Mouse (Mus musculus) testis, adult 2 months (tissue): ENCODE data around the gene Gm43517.

Experiments used
- CTCF ChIP-seq: fragments of 200-500 bp; IDR thresholded peaks from 2 replicates; pipeline ENCODE4 v1.5.1; 2012; ENCODE audit warnings: low read depth, mild to moderate bottlenecking, inconsistent platforms, low read length, moderate library complexity; ENCODE audit not compliant: control insufficient read depth, insufficient read depth, insufficient replicate concordance
- POLR2A ChIP-seq: fragments of 200-500 bp; IDR thresholded peaks from 2 replicates; pipeline ENCODE4 v1.6.1; 2012; ENCODE audit warnings: low read depth, mild to moderate bottlenecking, inconsistent platforms, low read length, moderate library complexity; ENCODE audit not compliant: control insufficient read depth

DNA sequence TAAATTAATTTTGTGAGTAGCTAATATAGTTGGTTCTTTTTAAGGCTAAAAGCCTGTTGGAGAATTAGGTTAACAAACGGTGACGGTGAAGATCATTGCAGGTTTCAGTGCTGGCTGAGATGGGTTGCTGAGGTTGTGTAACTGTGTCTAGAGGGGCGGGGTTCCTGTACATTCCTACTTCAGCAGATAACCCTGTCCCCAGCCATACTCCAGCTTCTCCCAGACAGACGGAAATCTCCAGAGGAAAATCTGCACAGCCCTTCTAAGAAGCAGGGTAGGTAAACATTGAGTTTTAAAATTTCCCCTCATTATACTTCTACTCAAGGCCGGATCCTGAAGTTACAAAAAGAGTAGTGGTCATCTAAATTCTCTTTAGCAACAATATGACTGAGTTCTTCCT is 4.7 kb downstream of the Gm43517 start:
- TF ChIP-seq POLR2A (no peak), CTCF (no peak)
